Mouse (Mus musculus) liver, adult 2 months (tissue): ENCODE measurements around the gene Pip4k2b.

Source experiments
- CTCF ChIP-seq: fragments of 200-500 bp; IDR thresholded peaks from 2 replicates; pipeline ENCODE4 v1.5.1; 2011; ENCODE audit warnings: low read depth, low read length, control low read depth
- POLR2A ChIP-seq: fragments of 200-500 bp; IDR thresholded peaks from 2 replicates; pipeline ENCODE4 v1.6.1; 2011; ENCODE audit warnings: low read length, control low read depth; ENCODE audit not compliant: insufficient read depth; ENCODE audit errors: extremely low read depth

DNA sequence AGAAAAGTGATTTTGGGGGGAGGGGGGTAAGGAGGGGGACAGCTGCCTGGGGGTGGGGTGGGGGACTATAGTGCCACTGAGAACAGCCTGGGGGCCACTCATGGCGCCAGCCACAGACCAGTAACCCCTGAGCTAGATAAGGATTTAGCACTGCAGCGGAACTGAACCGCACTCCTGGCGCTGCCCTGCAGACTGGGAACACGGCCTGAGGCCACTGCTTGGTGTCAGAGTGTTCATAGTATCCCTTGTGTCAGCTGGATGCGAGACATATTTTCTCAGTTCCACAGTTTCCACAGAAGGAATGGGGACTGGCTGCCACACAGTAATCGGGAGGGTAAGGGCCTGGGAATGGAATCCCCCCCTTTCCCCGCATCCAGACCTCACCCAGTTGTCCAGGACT lies 28.5 kb downstream of the Pip4k2b start:
- no peak for TF ChIP-seq CTCF
- no peak for TF ChIP-seq POLR2A
